Mouse (Mus musculus): ENCODE results near the gene Nsun7.
"Not testable (repeated sequence)": the region's sequence is repeated elsewhere in the genome, so short reads cannot be mapped to it uniquely, and the experiment has no call there.

The Nsun7 gene

DNA sequence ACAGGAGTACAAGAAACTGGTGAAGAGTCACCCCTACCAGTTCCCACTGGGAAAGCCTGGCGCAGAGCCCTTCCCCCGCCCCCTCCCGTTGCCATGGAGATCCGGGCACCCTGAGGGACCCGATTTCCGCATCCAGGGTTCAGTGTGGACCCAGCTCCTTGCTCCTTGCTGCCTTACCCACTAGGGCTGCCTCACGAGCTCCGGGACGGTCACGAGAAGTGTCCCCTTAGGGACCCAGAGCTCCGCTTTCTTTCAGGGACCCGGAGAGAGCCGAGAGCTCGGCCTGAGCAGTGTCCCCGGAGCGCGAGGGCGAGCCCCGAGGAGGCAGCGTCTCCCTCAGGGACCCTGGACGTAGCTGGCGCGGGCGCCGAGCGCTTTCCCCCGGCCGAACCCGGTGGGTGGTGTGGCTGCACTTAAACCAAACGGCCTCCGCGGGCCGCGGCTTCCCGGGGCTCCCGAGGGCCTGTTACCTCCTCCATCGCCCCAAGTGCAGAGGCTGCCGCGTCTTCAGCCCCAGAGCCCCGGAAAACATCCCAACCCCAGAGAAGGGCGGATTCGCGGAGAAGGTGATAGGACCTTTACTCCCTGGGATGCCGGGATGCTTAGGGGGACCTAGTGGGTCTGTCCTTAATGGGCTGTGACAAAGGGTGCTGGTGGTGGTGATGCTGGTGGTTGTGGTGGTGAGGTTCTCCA is at the start of gene Nsun7:
Gene Nsun7, plus strand, starts transcription at position 142 of the 693 bp plus-strand sequence.
- peak; percentile 37 for DNase-seq (ENCODE audit: low read depth, low spot score)

DNA sequence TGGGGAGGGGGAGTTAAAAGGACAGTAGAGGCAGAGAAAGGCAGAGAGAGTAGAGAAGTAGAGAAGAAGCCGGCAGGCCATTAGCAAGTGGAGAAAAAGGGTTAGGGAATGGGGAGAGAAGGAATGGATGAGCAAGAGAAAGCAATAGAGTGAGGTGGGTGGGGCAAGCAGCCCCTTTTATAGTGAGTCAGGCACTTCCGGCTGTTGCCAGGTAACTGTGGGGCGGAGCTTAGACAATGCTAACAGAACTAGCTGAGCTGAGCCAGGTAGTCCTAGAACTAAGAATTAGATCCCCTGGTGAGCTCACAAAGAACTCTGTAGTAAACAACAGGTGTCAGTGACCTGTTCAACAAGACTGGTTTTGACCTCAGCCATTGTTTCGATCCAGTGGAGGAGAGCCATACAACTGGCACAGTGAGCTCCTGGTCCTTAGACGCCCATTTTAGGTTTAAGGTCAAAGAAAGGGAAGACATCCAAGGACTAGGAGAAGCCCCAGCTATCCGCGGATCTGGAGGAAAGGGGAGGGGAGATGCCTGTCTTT is 45.2 kb upstream of the Nsun7 start:
- no peak for DNase-seq (ENCODE audit: low read depth, low spot score)

DNA sequence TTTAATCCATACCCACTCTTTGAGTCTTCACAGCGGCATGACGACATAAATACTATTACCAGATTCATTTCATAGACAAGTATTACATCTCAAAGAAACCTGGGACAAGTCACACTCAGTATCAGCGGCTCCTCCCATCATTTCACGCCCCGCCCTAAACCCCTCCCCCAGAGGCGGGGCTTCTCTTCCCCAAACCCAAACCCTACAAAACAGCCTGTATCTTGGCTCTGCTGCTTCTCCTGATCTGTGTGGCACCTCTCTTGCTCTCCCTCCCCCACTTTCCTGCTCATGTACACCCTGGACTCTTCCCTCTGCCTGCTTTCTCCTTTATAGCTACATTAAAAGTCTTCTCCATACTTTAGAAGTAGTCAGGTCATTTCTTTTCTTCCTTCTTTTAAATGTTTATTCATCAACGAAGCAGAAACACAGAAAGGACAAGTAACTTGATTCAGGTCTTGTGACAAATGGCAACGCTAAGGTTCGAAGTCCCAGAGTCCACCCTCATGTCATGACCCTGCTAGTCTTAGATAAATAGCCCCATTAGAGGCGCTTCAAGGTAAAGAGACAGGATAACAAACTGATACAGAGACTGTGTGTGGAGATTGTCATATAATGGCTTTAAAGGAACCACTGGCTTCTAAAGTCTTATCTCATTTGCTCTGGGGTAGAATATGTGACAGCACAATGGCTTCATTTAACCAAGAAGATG is 44.0 kb upstream of the Nsun7 start:
- no peak for DNase-seq (ENCODE audit: low read depth, low spot score)

DNA sequence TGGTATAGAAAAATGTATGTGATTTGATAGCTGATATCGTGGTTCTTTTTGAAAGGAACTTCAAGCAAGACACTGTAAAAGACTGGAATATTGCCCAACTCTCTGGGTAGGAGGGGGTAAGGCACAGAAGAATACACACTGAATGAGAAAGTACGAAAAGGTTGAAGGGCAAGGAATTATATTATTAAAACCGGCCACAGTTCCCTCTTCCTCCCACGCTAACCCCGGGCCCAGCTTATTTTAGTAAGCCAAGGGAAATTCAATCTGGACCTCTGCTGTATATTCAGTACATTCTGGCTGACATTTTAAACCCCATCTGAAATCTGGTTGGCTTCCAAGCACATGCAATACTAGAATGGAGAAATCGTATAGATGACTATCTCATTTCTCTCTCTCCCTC is 40.0 kb upstream of the Nsun7 start:
- DNase-seq (ENCODE audit: low read depth, low spot score), result no peak

DNA sequence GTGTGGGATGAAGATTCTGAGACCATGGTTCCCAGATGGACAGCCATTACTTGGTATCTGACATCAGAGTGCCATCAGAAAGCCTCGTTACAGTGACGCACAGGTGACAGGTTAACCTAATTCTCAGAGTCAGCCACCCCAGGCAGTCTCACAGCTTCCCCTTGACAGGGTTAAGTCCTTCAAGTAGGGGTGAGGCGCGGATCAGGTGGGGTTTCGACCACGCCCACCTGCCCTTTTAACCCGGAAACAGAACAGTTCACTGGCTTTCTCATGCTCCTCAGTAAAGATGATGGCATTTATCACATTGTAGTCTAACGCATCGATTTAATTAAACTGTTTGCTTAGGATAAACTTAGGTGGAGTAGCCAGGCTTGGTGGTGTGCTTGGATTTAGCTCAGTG is 39.1 kb upstream of the Nsun7 start:
- DNase-seq (ENCODE audit: low read depth, low spot score), result no peak

DNA sequence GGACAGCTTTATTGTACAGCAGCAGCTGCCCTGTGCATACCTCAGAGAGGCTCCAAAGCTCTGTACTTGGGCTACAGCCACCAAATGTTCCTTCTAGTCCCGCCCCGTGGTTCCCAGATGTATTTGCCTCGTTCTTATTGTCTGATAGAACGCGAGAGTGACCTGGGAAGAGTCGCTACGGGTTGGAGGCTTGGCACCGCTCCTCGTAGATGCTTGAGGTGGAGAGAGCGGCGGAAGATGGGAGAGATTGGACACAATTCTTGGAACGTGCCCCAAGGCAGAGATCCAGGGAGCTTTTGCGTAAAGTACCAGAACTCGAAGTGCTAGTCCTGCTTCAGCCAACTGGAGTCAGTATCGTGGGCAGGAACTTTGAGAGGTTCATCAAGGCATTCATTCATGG is 36.8 kb upstream of the Nsun7 start:
- DNase-seq (ENCODE audit: low read depth, low spot score), result no peak

DNA sequence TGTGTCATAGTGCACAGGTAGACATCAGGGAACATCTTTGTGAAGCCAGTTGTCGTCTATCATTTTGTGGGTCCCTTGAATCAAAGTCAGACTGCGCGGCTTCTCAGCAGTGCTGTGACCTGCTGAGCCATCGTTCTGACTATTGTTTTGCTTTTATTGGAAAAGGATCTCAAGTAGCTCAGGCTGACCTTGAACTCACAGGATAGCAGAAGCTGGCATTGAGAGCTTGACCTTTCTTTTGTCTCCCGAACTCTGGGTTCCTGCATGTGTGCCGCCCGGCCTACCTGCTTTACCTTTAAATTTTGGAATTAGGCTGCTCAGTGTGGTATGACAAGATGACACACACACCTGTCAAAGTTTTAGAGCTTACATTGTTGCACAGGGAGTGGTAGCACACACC is 33.2 kb upstream of the Nsun7 start:
- no peak for DNase-seq (ENCODE audit: low read depth, low spot score)

DNA sequence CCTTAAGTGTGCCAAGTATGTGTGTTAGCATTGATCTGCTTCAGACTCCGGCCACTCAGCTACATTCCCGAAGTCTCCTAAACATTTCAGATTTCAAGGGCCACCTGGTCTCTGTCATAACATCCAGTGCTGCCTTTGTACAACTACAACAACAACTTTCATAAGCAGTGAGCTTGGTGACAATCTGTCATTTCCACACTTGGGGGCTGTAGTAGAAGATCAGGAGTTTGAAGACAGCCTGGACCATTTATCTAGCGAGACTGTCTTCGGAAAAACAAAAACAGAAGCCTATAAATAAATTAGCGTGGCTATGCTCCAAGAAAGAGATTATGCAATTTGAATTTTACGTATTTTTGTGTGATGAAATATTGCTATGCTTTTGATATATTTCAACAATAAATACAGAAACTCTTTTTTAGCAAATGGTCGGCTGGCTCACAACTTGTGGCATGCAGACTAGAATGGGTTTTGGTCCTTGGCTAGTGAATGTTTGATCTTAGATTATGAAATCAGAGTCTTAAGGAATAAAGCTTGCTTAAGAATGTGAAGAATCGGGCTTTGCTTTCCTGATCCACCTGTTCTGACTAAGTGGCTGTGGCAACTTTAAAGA is 27.9 kb upstream of the Nsun7 start:
- DNase-seq (ENCODE audit: low read depth, low spot score), result no peak

DNA sequence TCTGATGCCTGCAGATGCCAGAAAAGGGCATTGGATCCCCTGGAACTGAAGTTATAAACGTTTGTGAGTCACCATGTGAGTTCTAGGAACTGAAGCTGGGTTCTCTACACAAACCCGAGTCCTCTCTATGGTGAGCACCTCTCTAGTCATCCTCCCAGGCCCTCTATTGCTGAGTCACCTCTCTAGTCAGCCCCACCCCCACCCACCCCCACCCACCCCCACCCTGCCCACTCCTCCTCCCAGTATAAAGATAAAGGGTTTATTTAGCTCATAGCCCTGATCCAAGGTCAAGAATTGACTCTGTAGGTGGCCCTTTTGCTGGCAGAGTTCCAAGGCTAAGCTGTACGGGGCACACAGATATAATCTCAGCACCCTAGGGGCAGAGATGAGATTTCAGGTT is 27.2 kb upstream of the Nsun7 start:
- DNase-seq (ENCODE audit: low read depth, low spot score), result no peak

DNA sequence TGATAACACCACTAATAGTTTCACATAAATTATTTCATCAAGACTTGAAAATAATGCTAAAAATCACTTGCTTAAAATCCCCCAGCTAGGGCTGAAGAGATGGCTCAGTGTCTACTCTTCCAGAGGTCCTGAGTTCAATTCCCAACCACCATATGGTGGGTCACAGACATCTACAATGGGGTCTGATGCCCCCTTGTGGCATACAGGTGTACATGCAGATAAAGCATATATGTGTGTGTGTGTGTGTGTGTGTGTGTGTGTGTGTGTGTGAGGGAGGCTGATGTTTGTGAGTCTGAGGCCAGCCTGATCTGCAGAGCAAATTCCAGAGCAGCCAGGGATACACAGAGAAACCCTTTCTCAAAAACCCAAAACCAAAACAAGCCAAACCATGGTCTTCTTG is 17.8 kb upstream of the Nsun7 start:
- DNase-seq (ENCODE audit: low read depth, low spot score), result no peak

DNA sequence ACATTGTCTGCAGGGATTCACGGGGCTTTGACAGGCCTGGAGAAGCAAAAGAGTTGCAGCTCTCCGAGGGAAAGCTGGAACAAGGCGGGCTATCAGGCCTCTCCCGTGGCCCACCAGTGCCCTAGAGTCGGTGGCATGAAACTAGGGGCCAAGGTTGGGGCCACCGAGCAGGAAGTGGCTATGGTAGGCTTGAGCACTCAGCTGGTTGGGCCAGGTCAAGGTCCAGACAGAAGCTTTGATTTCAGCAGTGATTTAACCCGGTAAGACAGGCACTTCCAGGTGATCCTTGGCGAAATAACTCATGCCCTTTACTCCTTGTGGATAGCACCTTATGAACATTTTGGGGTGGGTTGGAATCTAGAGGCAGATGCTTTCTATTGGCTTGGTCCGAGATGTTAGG is 16.2 kb upstream of the Nsun7 start:
- DNase-seq (ENCODE audit: low read depth, low spot score), result no peak

DNA sequence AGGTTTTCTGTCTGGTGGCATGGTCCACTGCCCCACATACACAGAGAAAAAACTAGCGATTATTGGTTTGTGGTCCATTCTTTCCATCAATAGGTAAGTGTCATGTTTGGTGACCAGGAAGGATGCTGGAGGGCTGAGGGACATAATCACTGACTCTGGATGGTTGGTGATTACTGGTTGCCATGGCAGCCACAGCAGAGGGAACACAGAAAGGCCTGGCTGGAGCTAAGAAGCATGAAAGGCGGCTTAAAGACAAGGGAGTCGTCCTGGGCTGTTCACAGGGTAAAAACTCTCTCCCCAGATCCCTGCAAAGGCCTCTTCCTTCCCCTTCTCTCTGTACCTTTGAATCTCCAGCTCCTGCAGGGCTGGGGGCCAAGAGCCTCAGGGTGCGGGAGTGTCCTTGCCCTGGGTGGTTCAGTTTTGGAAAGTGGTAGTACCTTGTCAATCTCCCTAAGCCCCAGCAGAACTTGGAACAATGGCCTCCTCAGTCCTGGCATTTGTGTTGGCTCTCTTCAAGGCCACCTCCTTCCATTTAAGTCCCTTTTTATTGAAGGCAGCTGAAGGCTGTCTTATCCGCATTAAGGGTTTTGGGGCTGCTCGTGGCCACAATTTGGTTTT is 15.5 kb upstream of the Nsun7 start:
- DNase-seq (ENCODE audit: low read depth, low spot score), result no peak

DNA sequence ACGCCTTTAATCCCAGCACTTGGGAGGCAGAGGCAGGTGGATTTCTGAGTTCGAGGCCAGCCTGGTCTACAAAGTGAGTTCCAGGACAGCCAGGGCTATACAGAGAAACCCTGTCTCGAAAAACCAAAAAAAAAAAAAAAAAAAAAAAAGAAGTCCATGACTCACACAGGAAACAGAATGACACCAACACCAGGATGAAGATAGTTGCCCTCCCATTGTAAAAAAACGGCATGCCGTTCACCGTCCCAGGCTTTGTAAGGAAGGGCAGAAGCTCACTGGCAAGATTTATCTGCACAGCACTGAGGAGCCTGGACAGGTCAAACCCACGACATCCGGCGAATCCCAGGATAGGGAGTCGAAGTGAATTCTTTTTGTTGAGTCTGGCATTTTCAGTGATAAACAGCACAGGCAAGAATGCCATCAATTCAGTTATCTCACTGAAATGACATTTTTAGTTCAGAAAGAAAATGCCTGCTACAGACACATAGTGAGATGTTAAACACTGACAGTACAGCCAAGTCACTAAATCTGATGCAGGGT is 13.7 kb upstream of the Nsun7 start:
- no peak for DNase-seq (ENCODE audit: low read depth, low spot score)

DNA sequence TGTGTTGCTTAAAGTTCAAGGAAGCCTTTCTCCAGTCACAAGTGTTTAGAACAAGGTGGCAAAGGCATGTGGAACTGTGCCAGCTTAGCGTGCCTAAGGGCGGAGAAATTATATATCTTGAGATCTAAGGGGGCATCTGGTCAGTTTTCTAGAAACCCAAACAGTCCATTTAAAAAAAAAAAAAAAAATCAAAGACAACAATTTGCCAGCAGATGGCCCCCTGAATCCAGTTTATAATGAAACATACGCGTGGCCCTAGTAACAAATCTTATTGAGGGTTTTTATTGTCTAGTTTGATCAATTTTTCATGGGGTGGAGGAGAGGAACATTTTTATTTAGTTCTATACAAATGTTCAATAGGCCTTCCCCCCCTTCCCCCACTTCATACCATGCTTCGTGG is 6.5 kb upstream of the Nsun7 start:
- no peak for DNase-seq (ENCODE audit: low read depth, low spot score)

DNA sequence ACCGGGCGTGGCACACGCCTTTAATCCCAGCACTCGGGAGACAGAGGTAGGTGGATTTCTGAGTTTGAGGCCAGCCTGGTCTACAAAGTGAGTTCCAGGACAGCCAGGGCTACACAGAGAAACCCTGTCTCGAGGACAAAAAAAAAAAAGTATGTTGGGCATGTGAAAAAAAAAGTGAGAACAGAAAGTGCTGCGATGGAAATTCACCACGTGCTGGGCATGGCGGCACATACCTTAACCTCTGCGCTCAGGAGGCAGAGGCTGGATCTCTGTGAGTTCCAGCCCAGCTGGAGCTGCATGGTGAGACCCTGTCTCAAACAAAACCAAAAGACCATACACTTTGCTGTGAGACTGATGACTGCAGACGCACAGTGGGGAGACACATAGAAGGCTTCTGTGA is 4.7 kb upstream of the Nsun7 start:
- DNase-seq (ENCODE audit: low read depth, low spot score), result no peak

DNA sequence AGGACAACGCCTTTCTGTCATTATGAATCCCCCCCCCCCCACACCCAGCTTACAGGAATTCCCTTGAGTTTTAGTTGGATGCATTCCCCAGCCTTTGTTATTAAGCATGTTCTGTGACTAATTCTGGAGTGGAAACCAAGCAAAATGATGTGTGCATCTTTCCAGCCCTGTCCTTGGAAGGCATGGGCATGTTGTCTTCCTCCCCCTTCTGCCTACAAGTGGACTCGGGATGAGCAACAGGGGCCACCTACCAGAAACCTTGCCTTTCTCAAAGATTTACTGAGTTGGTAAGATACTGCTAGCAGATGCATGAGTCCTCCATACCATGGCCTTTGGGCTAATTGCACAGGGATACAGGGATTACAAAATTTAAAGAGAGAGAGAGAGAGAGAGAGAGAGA is 697 bp upstream of the Nsun7 start:
- DNase-seq (ENCODE audit: low read depth, low spot score), result no peak

DNA sequence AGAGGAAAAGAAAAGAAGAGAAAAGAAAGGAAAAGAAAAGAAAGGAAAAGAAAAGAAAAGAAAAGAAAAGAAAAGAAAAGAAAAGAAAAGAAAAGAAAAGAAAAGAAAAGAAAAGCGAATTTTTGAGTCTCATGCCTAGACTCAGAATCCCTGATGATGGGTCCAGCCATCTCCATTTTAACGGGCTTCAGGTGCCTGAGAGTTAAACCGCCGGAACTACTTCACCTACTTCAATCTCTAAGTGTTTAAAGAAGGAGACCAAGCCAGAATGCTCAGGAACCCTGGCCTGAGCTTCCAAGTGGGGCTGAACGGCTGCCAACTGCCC is 304 bp upstream of the Nsun7 start:
- not testable (repeated sequence) for DNase-seq (ENCODE audit: low read depth, low spot score)

DNA sequence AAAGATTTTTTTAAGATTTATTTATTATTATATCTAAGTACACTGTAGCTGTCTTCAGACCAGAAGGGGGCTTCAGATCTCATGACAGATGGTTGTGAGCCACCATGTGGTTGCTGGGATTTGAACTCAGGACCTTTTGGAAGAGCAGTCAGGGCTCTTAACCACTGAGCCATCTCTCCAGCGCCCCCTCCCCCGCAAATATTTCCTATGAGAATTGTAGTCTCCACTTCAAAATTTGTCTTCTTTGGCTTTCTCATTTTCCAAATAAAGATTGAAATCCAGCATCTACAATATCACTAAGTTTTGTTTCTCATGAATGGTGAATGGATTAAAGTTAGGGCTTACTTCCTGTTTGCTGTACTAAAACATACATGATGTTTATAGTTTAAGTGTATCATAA is 2.8 kb downstream of the Nsun7 start:
- DNase-seq (ENCODE audit: low read depth, low spot score), result no peak

DNA sequence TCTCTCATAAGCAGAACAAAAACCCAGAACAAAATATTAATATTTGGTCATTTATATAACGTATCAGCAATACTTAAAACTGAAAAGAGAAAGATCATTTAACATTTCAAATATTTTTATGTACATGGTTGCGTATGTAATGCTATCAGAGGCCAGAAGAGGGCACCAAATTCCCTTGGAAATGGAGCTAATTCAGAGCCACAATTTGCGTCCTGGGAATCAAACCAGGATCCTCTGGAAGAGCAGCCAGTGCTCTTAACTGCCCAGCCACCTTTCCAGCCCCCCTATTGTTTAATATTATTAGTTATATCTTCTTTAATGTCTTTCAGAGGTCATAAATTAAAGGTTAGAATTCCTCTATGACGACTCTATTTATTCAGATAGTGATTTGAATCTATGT is 3.7 kb downstream of the Nsun7 start:
- no peak for DNase-seq (ENCODE audit: low read depth, low spot score)

DNA sequence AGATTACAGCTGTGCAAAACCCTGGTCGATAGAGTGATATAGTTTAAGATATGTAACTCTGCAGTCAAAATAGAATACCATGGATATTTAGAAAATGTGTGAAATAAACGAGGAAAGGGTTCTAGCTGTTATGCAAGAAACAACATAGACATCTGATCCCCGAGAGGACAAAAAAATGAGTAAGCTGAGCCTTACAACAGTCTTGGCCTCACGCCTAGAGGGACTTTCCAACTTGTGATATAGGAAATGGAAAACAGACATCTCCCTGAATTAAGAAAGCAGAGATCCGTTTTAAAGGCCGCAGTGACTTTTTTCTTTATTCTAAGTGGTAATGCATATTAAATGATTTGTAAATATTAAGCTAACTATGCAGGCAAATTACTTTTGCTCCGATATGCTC is 9.9 kb downstream of the Nsun7 start:
- no peak for DNase-seq (ENCODE audit: low read depth, low spot score)

DNA sequence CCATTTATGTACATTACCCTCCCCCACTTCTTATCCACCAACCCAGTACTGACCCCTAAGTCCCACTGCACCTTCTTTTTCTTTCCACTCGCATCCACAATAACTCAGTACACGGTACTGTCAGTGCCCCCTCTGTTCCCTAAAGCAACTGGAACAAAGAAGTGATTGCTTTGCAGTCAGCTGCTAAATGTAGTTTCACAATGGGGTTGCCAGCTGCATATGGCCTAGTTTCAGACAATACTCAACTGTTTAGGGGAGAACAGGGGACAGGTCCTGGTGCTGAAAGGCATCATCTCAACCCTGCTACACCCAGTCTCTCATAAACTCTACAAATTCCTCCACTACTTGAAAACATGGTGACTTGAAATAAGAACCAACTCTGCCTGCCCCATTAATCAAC is 11.4 kb downstream of the Nsun7 start:
- DNase-seq (ENCODE audit: low read depth, low spot score), result no peak

DNA sequence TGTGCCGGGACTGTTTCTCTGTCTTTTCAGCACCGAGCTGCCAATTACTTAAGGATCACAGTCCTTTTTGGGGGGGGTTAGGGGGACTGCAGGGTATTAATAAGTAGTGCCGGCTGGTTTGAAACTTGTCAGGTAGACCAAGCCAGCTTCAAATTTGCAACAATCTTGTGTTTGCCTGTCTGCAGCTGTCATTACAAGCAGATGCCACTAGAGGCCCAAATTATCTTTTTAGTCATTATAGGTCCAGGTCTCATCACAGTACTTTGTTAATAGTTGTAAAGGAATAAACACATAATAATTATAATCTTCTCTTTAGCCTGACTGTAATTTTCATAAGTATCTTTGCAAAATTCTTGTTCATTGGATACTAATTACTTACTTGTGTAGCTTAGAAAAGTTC is 14.7 kb downstream of the Nsun7 start:
- no peak for DNase-seq (ENCODE audit: low read depth, low spot score)
